Mouse (Mus musculus) kidney, adult 2 months (tissue): ENCODE results near the gene Syt1.

Experiments
- CTCF ChIP-seq: fragments of 200-500 bp; conservative IDR thresholded peaks from 2 replicates; pipeline ENCODE4 v1.5.1; 2011; ENCODE audit warnings: low read depth, mild to moderate bottlenecking, control low read depth, low read length, moderate library complexity, mixed read lengths; ENCODE audit not compliant: insufficient read depth, insufficient read length
- POLR2A ChIP-seq: fragments of 200-500 bp; IDR thresholded peaks from one replicate; pipeline ENCODE4 v1.6.1; 2011; ENCODE audit warnings: low read depth, low read length, control low read depth

GRCm38 (mm10) chr10:108798826-108799225 is 212.0 kb downstream of the Syt1 start:
- TF ChIP-seq POLR2A (no peak), CTCF (no peak)
